Mouse (Mus musculus) embryo, embryonic 9.5 days (tissue): ENCODE measurements around the gene Nab2.

ENCODE experiments used
- DNase-seq: peaks from one replicate; pipeline ENCODE4 v3.0.0-alpha.2; 2017; ENCODE audit errors: extremely low spot score

Gene Nab2

DNA sequence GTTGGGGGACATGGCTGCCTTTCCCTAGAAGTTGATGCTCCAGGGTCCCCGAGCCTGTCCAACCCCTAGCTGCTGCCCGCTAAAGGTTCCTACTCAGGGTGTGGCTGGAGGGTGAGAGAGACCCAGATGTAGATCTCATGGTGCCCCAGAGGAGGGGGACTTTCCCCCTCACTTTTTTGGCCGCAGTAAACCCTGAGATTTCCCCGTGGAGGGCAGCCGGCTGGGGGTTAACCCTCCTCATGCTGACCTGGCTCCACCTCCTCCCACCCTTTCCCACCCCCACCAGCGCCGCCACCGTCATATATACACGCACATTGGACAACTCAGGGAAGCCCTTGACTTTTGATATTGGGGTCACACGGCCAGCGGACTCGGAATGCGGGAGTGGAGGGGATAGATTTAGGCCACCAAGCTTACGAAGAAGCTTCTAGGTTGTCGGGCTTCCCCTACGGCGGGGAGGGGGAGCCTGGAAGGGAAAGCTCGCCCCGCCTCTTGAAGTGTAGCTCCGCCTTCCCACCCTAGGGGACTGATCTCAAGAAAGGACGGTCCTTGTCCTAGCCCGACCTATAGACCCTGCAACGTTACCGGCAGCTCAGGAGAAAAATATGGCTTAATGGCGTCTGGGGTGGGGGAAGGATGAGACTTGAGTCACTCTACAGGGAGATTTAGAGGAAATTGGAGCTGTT lies 24.7 kb downstream of the Nab2 start:
- DNase-seq, result peak; percentile 72

DNA sequence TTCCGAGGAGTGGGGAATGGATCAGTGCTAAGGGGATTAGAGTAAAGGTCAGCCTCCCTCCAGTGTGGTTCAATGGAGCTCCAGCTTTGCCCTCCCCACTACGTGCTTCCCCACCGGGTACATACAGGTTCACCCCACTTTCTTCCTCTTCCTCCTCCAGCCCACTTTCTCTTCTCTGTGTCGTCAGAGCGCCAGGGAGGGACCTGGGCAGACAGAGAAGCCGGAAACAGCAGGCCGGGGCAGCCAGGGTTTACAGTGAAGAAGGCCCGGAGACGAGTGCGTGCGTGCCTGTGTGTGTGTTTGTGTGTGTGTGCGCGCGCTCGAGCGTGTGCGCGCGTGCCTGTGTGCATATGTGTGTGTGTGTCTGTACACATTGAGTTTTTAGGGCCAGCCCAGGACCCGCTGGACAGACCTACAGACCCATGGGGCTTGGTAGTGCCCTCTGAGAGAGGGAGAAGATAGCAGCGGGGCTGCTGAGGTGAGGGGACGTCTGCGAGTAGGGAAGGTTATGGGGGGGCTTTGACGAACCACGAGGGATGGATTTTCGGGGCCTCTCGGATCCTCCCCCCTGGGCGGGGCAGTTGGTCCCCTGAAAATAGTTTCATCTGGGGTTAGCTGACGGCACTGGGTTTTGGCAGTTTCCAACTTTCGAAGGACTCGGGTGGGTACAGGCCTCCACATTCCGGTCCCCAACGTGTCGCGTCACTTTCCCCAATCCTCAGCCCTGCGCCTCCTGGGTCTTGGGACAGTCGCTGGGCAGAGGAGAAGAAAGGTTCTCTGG lies 25.4 kb downstream of the Nab2 start, which contains the start of gene Stat6:
Gene Stat6, plus strand, starts transcription at position 215 of the 781 bp plus-strand sequence.
- peak; percentile 66 for DNase-seq

DNA sequence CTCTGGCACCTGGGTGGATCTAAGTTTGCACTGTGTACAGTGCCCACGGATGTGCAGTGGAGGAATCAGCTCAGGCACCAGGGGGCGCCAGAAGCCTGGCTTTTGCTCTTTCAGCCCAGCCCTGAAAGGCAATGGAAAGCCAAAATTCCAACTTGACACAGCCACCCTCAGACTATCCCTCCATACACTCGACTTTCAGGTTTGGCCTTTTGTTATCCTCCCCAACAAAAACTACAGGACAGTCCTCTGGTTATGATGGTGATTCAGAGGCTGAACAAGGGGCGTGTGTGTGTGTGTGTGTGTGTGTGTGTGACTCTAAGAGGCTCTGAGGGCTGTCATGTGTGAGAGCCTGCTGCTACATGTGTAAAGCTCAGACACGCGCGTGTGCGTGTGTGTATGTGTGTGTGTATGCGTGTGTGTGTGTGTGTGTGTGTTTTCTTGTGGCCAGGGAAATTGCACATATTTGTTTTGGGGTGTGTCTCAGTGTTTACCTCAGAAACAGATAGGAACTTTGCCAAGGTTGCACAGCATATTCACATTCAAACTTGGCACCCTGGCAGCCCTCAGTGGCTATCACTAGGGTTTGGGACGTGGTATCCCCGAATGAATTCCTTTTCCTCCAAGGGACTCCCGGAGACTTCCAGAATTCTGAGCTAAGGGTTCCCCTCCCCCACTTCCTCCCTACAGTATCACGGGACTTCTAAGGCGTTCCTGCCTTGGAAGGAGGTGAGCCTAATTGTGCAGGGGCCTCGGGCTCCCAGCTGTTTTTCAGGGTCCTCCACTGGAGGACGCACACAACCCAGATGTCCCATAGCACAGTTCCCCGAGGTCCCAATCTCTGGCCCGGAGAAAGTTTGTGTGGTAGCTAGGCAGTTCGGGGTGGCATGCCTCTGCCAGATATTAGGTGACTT lies 26.3 kb downstream of the Nab2 start:
- peak; percentile 82 for DNase-seq

DNA sequence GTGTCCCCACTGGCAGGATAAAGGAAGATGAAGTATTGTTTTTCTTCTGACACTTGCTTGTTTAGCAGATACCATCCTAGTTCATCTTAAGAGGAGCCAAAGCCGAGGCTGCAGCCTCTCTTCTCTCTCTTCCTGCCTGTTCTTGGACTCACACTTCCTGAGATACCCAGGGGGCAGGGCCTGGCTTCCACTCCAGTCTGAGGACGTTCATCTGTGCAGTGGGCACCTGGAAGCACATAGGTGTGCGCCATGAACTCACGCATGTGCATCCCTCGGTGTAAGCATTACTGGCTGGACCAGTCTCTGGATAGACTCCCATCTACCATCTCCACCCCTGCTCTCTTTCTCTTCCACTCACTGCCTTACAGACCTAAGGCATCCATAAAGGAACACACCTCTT lies 27.9 kb downstream of the Nab2 start:
- no peak for DNase-seq

DNA sequence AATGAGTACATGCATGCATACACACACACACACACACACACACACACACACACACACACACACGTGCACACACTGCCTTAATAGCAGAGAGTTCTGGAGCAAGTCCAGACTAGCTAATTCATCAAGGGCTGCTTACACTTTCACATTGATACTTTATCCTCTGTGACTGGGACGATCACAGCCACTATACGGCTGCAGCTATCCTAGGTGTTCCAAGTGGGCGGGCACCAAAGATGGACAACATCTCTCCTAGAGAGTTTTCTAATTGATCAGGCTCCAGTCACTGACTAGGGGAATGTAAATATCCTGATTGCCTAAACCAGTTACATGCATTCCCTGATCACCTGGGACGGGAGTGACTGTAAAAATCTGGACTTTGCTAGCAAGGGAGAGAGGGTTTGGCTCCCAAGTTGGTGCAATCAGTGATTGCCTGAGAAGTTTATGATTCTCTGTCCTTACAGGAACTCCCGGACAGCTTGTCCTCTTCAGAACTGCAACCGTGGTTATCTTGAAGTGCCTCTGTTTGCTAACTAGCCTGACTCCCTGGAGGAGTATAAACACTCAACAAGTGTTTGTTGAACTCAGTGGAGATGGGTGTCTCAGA lies 35.6 kb downstream of the Nab2 start:
- no peak for DNase-seq

DNA sequence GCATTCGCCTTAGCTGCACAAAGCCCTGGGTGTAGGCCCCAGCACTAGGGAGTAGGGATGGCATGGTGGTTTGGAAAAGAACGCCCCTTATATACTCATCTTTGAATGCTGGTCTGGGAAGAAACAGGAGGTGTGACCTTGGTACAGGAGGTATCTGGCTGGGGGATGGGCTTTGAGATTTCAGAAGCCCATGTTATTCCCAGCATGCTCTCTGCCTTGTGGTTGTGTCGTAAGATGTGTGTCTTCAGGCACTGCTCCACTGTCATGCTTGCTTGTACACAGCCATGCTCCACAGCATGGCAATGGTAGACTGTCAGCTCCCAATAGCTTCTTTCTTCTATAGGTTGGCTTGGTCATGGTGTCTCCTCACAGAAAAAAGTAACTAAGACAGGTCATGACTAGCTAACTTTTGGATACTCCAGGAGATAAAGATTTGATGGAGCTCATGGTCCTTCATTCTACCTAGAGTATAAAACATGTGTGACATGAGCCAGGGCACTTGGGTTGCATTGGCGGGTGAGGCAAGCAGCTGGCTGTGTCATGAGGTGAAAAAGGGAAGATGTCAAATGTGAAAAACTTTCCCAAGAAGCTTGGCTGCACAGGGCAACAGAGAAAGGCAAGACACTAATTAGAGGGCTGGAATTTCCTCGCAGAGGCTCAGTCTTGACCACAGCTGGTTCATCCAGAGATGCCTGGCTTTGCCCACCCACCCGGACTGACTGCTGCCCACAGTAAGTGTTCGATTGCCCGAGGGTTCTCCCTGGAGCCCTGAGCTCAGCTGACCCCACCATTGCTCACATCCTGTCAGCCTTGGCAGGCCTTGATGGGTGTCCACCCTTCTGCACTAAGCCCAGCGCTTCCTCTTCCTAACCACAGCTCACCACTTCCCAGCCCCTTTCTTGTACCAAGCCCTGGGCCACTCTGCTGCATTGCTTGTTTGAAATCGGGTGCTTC lies 36.8 kb downstream of the Nab2 start:
- DNase-seq, result no peak

DNA sequence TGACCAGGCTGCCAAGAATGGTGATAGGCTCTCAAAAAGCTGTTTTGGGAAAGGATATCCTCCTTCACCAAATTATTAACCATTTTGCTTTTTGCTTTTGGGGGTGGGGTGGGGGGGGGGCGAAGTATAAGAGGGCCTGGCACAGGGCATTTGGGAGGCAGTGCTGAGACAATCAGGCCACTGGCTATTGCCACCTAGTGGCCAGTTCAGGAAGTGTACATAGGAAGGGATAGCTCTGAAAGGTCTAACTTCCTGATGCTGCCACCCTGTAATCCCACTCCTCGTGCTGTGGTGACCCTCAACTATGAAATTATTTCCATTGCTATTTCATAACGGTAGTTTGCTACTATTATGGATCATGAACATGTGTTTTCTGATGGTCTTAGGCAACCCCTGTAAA lies 41.9 kb downstream of the Nab2 start:
- DNase-seq, result no peak

DNA sequence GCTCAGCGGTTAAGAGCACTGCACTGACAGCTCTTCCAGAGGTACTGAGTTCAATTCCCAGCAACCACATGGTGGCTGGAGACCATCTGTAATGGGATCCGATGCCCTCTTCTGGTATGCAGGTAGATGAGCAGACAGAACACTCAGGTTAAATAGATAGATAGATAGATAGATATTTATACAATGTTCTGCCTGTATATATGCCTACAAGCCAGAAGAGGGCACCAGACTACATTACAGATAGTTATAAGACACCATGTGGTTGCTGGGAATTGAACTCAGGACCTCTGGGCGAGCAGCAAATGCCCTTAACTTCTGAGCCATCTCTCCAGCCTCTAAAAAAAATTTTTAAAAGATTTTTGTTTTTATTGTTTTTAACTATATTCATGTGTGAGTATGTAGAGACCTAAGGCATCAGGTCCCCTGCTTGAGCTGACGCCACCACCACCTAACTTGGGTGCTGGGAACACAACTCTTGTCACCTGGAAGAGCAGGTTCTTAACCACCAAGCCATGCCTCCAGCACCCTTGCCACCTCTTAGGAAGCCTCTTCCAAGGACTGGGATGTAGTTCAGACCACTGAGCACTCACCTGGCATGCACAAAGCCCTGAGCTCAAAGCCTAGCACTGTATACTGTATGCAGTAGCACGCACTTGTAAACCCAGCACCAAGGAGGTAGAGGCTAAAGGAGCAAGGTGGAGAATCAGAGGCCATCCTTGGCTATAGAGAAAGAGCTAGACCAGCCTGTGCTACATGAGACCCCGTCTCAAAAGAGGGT lies 44.7 kb downstream of the Nab2 start:
- DNase-seq, result no peak

DNA sequence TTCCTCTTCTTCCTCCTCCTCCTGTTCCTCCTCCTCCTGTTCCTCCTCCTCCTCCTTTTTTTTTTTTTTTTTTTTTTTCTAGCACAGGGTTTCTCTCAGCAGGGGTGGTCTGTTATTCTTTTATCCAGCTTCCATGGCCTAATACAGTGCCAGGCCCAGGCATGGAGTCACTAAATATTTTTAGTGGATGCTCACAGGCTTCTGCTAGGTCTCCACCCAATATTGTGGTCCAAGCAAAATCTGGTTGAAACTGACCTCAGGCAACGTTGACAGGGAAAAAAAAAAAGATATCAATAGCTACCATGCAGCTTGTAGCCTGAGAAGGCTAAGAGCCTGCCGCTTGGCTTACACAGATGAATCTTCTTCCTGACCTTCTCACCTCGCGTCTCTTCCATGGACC lies 45.7 kb downstream of the Nab2 start:
- DNase-seq, result no peak

DNA sequence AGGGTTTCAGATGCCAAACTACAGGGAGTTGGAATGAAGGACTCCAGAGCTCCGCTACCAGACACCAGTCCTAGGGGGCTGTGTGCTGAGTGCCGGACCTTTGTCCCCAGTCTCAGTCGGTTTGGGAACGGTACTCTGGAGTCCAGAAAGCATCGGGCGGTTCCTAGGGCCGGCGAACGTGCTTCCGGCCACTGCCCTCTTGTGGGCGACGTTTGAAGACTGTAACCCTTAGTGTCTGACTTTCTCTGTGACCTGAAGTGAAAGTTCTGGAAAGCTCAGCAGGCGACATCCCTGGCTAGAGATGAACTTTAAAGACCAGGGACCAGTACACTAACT lies 46.3 kb downstream of the Nab2 start:
- DNase-seq, result no peak

DNA sequence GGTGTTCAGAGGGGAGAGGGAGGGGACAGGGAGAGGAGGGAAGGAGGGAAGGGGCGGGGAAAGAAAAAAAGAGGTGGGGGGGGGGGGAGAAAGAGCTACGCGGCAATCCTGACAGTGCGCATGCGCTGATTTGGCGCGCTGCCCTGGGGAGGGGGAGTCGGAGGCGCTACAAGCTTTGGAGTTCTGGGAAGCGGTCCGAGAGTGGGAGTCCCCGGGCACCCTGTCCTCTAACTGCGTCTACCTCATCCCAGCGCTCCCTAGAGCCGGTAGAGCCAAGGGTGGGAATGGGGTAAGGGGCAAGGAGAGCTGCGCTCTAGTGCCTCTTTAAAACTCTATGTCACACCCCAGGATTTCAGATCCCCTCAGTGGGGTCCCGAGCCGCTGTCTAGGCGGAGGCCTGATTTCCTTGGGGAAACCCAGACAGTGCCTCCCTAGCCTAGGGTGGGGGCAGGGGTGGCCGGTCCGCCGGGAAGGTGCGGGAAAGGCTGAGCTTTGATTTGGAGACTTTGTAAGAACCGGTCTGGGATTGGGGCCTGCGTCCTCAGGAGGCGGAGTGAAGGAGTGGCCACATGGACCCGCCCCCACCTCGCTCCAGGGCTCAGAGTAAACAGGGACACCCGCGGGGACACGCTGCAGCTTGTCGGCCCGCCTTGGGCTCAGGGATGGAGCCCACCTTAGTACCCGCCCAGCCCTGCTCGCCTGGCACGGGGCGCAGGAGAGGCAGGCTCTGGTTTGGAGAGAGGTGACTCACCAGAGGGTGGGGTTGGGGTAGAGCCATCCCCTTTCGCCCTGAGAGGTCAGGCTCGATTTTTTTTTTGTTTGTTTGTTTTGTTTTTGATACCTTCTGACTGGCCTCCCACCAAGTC lies 46.9 kb downstream of the Nab2 start:
- DNase-seq, result peak; percentile 92

DNA sequence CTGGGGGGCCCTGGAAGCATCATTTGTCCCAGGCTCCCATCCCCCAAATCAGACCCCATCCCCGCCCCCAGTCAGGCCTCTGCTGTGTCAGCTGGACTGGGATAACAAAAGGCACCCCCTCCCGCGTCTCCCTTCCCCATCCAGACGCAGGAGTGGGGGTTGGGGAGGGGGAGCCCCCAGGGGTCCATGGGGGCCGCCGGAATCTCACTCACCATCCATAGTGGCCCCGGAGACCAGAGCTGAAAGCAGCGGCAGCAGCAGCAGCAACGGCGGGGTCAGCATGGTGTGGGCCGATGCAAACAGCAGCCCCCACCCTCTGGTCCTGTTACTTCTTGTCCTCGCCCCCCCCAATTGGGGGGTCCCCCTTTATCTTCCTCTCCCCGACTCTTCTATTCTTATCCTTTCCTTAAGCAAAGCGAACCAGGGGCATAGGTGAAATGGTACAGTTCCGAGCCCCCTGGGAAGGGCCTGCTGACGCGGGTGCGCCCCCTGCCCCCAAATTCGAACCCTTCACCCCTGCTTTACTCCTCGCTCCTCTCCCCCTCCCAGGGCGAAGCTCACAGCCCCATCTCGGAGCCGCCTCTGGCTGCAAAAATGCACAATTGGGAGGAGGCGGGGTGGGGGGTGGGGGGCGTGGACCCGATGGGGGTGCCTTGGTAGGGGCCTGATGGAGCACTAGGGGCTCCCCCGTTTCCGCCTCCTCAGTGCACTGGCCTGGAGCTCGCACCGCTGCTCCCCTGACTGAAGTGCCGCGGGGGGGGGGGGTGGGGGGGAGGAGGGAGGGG lies 47.8 kb downstream of the Nab2 start, which contains the start of gene Lrp1:
Gene Lrp1, minus strand, starts transcription at position 743 of the 785 bp plus-strand sequence.
- peak; percentile 81 for DNase-seq

DNA sequence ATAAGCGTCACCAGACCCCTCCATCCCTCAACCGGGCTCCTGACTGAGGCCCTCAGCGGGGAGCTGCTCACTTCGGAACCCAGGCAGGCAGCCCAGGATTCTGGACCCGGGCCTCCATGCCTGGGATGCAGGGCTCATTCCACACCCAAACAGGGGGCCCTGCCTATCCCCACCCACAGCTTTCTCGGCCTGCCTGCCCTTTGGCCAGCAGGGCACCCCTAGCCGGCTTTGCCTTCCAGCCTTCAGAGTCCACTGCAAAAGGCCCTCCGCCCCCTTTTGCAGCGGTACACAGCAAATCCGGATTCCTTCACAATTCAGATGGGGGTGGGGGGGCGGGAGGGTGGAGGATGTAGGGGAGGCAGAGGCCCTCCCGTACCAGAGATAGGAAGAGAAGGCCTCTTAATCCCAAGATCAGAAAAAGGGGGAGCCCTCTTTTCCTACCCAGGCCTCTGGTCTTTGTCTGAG lies 48.4 kb downstream of the Nab2 start:
- peak; percentile 63 for DNase-seq

DNA sequence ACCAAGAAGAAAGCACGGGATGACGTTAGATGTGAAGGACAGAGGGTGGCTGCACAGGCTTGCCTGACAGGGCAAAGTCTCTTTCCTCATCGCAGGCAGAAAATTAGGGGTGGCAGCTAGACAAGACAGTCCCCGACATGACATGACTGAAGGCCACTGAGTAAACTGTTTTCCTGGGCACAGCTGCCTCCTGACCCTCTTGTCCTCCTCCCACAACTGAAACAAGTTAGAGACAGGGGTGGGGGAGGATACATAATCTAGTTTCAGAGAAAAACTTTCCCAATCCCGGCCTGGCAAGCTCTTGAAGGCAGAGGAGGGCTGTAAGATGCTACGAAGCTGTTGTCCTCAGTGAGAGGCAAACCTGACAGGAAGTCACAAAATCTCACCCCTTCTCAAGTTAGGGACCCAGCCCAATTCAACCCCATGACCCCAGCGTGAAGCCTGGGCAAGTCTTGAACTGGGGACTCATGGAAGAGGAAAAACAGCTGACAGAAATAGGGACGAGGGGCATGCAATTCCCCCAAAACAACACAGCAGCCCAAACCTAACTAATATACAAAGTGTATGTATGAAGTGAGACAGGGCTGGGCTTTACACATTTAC lies 49.1 kb downstream of the Nab2 start:
- DNase-seq, result no peak

DNA sequence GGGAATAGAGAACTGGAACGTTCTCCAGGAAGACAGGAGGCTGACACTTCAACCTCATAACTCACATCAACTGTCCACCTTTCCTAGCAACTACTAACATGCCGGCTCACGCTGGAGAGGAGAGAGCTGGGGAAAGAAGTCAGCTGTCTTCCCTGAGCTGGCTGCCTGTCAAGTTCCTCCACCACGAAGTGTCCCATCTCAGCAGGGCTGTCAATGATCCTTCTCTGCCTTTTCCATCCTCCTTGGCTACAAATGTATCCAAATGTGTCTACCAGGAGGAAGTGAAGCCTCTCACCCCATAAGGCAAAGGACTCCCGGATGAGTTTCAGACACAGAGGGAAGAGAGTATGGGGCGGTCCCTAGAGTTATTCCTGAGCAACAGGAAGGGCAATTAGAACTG lies 50.2 kb downstream of the Nab2 start:
- DNase-seq, result no peak

DNA sequence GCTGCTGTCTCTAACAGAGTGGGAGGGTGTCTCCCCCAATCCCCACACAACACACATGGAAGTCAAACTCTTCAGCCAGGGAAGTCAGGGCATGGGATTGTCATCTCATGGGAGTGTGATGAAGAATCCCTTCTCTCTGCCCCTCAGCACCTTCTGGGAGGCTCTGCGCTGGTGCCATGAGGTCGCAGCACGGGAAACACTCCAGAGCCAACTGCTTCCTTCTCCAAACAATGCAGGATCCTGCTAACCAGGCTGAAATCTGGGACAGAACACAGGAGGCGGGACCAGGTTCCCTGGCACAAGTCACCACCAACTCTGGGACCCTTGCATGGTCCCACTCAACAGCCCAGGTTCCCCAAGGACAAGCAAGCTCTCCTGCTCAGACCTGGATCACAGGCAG lies 51.1 kb downstream of the Nab2 start:
- DNase-seq, result no peak

DNA sequence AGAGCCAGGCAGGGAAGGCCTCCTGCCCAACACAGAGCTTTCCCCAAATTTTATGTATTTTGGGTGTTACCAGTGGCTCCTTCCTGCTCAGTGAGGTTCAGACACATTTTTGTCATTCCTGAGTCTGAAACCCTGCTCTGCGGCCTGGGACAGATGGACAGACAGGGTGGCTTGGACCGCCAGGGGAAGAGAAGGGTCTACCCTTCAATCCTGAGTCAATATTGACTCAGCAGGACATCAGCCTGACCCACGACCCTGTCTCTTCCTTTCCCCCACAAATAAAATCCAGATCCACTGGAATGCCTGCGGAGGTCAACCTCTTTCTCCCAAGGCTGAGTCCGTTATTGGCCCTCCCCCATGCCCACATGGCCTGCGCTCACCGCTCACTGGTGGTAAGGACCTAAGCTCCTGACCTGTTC lies 52.1 kb downstream of the Nab2 start:
- DNase-seq, result peak; percentile 66

DNA sequence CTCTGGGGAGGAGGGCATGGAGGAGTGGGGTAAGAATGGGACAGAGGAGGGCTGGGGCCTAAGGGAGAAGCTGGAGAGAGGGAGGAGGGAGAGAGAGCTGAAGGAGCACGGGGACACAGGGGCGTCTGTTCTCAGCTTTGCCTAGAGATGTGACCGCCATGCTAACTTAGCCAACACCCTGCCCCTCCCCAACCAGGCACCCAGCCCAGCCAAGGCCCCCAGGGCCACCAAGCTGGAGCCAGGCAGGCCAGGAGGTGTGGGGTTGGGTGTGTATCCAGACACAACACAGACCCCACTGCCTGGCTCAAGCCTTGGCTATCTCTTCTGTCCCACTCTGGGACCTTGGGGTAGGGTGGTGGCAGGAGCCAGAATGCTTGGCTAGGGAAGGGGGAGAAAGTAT lies 52.8 kb downstream of the Nab2 start:
- no peak for DNase-seq
